Mouse (Mus musculus): Measurements from ENCODE around the gene Max.

DNA sequence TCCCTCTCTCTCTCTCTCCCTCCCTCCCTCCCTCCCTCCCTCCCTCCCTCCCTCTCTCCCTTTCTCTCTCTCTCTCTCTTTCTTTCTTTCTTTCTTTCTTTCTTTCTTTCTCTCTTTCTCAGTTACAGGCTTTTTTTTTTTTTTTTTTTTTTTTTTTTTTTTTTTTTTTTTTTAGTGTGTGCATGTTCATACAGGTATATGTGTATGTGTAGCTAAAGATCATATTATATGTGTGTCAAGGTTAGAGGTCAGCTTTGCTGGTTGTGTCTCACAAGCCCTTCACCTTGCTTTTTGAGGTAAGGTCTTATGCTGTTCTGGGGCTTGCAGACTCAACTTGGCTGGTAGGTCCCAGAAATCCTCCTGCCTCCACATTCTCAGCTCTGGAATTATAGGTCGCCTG lies 39.3 kb upstream of the Max start:
- no peak for TF ChIP-seq CTCF (IDR thresholded peaks at IDR 0.05; ENCODE audit: extremely low read depth, insufficient read depth, low read length)
- no peak for TF ChIP-seq POLR2A (IDR thresholded peaks at IDR 0.05; ENCODE audit: extremely low read depth, insufficient read depth, low read length)

All from cortical plate, adult 2 months (tissue).